Mouse (Mus musculus): ENCODE measurements around the gene Cdh16. TPM values are rescaled to one million over a fixed set of nuclear protein-coding genes. Genes with fewer than 3 reads are reported as not detected.

Gene Cdh16
- polyA plus RNA-seq, 1 experiment from 2014 or later: 0.18 TPM

DNA sequence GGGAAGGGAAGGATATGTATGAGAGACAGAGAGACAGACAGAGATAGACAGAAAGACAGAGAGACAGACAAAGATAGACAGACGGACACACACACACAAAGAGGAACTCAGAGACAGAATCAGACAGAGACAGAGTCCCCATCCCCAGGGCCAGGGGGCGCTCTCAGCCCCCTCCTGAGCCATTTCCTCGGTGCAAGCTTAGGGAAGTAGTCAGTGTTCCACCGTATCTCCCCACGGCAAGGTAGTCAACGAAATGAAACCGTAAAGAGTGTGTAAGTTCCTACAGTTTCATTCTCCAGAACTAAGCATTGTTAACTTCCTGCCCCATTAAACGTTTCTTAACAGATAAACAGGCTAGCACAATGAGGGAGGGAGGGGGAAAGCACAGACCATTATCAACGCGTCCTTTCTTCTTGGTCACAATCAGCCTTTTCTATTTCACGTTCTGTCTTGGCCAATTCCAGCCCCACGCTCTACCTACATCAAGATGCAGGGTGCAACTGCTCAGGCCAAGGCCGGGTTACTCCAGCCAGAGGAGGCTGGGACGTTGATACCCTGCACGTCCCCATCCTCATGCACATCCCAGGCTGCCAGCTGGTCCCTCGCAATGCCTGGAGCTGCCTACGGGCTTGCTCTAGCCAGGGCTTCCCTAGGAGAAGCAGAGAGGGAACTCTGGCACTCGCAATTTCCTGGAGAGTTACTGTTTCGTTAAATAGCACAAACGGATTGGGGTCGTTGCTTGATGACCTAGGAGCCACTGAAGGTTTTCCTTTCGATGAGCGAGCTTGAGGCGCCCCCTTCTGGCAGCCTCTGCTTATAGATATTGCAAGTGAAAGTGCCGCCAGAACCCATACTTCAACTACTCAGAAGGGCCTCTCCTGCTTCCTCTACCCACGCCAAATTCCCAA is 53.5 kb downstream of the Cdh16 start:
- under 1% methylated on average over 26 of the region's 26 CpGs for WGBS (ENCODE audit: insufficient replicate concordance)

DNA sequence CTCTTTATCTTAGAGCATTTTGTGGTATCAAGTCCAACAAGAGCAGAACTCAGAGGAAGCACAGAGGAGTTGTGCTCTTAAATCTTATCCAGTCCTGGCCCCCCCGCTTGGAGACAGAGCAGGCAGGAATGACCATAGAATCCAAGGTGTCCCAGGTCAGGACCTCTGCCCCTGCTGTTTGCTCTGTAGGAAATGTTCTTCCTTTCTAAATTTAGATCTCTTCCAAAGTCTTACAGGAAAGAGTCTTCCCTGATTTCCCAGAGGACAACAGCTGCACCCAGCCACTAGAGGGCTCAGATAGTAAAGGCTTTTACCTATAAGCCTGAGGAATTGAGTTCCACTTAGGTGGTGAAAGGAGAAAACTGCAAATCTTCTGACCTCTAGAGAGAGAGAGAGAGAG is 54.6 kb downstream of the Cdh16 start:
- Histone ChIP-seq H3K36me3 (replicated peaks) (no peaks in the 10 kb centered on the region), H3K4me2 (no peak overlapping the region), H3K4me3 (replicated peaks) (no peak overlapping the region), H3K9ac (no peak overlapping the region), H3K27me3 (0 out of 2 replicates have a peak, but pooled peaks cover 4% of the 10 kb centered on the region), H3K4me1 (replicated peaks) (peaks cover 17% of the 10 kb centered on the region), H3K27ac (replicated peaks) (no peak overlapping the region), H3K9me3 (replicated peaks) (no peaks in the 10 kb centered on the region)
- WGBS (ENCODE audit: insufficient replicate concordance): 50% methylated on average over 1 of the region's 1 CpGs
- ATAC-seq (ENCODE audit: insufficient read depth): no peak

More for the DNA sequence above, 53.5 kb downstream of the Cdh16 start:
- peaks cover 11% of the 10 kb centered on the region for H3K4me1 ChIP-seq (replicated peaks)
- no peaks in the 10 kb centered on the region for H3K9me3 ChIP-seq (replicated peaks)
- H3K9ac ChIP-seq: peak overlapping the region; percentile 12
- peak overlapping the region; percentile 80 for H3K4me2 ChIP-seq
- H3K27ac ChIP-seq (replicated peaks): no peak overlapping the region
- H3K4me3 ChIP-seq (replicated peaks): peak overlapping the region; percentile 55
- 0 out of 2 replicates have a peak, but pooled peaks cover 4% of the 10 kb centered on the region for H3K27me3 ChIP-seq
- no peaks in the 10 kb centered on the region for H3K36me3 ChIP-seq (replicated peaks)
- peak; percentile 56 for ATAC-seq (ENCODE audit: insufficient read depth)

DNA sequence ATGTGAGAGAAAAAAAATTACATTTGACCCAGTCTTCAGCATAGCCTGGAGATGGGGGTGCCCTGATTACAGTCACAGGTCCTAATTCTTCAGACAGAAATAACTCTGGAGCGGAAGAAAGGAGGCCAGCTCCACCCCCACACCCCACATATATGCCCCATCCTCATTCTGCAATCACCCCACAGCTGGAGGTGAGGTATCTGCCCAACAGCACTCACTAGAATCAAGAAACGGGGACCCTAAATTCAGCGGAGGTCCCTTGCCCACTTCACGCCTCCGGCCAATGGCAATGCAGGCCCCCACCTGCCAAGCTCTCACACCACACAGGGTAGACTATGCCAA is 58.8 kb downstream of the Cdh16 start:
- no peak for ATAC-seq (ENCODE audit: insufficient read depth)
- no peak overlapping the region for H3K9ac ChIP-seq
- no peak overlapping the region for H3K4me3 ChIP-seq (replicated peaks)
- H3K36me3 ChIP-seq (replicated peaks): no peaks in the 10 kb centered on the region
- H3K9me3 ChIP-seq (replicated peaks): no peaks in the 10 kb centered on the region
- H3K4me2 ChIP-seq: no peak overlapping the region
- 78% methylated on average over 5 of the region's 5 CpGs for WGBS (ENCODE audit: insufficient replicate concordance)
- no peak overlapping the region for H3K27ac ChIP-seq (replicated peaks)
- no peaks in the 10 kb centered on the region for H3K27me3 ChIP-seq
- H3K4me1 ChIP-seq (replicated peaks): peaks cover 12% of the 10 kb centered on the region; the same call in 1 of the 2 replicates

DNA sequence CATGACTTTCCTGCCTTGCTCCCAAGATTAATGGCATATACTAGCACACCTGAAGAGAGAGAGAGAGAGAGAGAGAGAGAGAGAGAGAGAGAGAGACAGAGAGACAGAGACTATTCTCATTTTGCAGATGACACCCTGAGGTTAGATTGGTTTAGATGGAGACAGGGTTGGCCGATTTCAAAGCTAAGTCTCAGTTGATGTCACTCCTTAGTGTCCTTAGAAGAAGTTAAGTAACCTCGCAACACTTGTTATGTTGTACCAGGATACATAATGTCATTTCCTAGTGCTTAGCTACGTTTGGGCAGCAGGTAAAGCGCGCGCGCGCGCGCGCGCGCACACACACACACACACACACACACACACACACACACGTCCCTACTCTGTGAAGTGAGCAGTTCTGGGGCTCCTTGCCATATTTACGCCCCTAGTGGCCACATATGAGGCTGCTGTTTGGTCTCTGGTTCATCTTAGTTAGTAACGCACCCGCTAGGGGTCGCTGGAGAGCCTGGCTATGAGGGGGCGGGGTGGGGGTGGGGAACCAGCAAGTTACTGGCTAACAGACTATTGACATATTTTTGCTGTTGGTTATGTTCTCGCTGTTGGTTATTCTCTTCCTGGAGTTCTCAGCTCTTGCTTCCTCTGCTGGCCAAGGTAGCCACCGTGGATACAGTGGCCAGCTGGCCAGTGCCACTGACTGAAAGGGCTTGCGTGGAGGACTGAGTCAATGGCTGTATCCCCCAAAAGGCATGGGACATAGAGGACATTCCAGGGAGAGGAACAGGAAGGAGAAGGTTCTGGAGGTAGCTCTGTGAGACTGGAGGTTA is 59.4 kb downstream of the Cdh16 start:
- WGBS (ENCODE audit: insufficient replicate concordance): 9% methylated on average over 22 of the region's 22 CpGs
- Histone ChIP-seq H3K27ac (replicated peaks) (no peak overlapping the region), H3K27me3 (no peaks in the 10 kb centered on the region), H3K9me3 (replicated peaks) (no peaks in the 10 kb centered on the region), H3K9ac (no peak overlapping the region), H3K4me2 (peak overlapping the region; percentile 38), H3K4me1 (replicated peaks) (peaks cover 11% of the 10 kb centered on the region; the same call in 1 of the 2 replicates), H3K36me3 (replicated peaks) (no peaks in the 10 kb centered on the region), H3K4me3 (replicated peaks) (no peak overlapping the region)
- ATAC-seq (ENCODE audit: insufficient read depth): peak; percentile 80

DNA sequence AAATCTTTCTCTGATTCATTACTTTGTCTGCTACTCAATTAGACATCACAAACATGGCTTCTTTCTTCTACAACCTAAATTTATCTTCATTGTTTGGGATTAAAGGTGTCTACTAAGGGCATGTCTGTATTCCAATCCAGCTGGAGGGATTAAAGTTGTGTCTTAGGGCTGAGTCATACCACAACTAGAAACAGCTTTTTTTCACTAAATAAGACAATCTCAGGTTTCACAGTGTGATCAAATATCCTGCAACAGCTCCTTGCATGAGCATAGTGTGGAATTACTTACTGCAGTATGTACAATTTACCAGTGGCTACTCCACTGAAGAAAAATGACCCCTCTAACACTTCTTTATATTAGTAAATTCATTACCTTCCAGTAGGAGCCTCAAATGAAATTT is 63.5 kb downstream of the Cdh16 start:
- Histone ChIP-seq H3K27me3 (no peaks in the 10 kb centered on the region), H3K36me3 (replicated peaks) (no peaks in the 10 kb centered on the region), H3K27ac (replicated peaks) (no peak overlapping the region), H3K4me2 (no peak overlapping the region), H3K9ac (no peak overlapping the region), H3K4me1 (replicated peaks) (peaks cover 8% of the 10 kb centered on the region; the same call in 1 of the 2 replicates), H3K4me3 (replicated peaks) (no peak overlapping the region), H3K9me3 (replicated peaks) (no peaks in the 10 kb centered on the region)
- ATAC-seq (ENCODE audit: insufficient read depth): no peak

DNA sequence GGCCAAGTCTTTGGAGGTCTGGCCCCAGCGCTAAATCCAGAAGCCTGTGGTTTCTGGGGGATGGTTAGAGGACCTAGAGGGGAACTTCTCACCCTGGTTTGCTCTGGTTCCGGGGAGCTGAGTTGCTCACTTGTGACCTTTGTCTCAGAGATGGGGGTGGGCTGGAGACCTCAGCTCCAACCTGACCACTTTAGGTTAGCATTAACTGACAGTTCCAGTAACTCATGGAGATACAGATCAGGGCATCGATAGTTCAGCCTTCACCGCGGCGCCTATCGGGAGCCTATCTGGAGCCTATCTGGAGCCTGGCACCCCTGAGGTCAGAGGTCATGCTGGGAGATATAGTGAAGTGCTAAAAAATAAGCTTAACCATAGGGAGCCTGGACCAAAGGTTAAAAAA is 67.0 kb downstream of the Cdh16 start:
- WGBS (ENCODE audit: insufficient replicate concordance): 41% methylated on average over 7 of the region's 7 CpGs
- Histone ChIP-seq H3K27ac (replicated peaks) (no peak overlapping the region), H3K4me3 (replicated peaks) (no peak overlapping the region), H3K36me3 (replicated peaks) (no peaks in the 10 kb centered on the region), H3K9ac (no peak overlapping the region), H3K4me2 (no peak overlapping the region), H3K4me1 (replicated peaks) (no peaks in the 10 kb centered on the region), H3K27me3 (peaks cover 4% of the 10 kb centered on the region; the same call in 1 of the 2 replicates), H3K9me3 (replicated peaks) (no peaks in the 10 kb centered on the region)
- peak; percentile 40 for ATAC-seq (ENCODE audit: insufficient read depth)

DNA sequence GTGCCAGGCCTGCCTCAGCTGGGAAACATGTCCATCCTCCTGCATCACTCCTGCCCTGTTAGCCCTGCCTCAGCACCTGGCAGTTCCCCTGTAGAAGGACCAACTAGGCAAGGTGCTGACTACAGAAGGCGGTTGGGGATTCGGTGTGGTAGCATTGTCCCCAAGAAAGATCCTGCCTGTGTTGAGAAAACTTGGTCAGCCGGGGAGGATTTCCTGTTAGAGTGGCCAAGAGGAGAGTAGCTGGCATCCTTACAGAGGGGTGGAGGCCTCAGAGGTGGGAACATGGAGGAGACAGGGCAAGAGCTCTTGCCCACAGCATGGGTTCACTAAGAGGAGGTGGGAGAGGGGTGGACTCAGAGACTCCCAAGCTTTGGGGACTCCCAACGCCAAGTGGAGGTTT is 69.0 kb downstream of the Cdh16 start:
- Histone ChIP-seq H3K4me2 (no peak overlapping the region), H3K27ac (replicated peaks) (no peak overlapping the region), H3K4me1 (replicated peaks) (no peaks in the 10 kb centered on the region), H3K9ac (no peak overlapping the region), H3K27me3 (peaks cover 4% of the 10 kb centered on the region; the same call in 1 of the 2 replicates), H3K4me3 (replicated peaks) (no peak overlapping the region), H3K36me3 (replicated peaks) (no peaks in the 10 kb centered on the region), H3K9me3 (replicated peaks) (no peaks in the 10 kb centered on the region)
- WGBS (ENCODE audit: insufficient replicate concordance): 63% methylated on average over 4 of the region's 4 CpGs
- ATAC-seq (ENCODE audit: insufficient read depth): no peak

Other genes starting within 250 kb of the Cdh16 start
- gene Cmtm4, start 228.6 kb downstream of the Cdh16 start, polyA plus RNA-seq (2015; fragmentation: Nextera tagmentation; extraction: Ambion mirVana): 0.38 and 0.64 TPM in 2 replicates
- 10.5 and 11.5 TPM in 2 replicates for gene Dync1li2, start 181.3 kb downstream of the Cdh16 start, polyA plus RNA-seq (2015; fragmentation: Nextera tagmentation; extraction: Ambion mirVana)
- 0.05 TPM in 1 of 2 replicates, not detected in the other for gene Terb1, start 114.5 kb downstream of the Cdh16 start, polyA plus RNA-seq (2015; fragmentation: Nextera tagmentation; extraction: Ambion mirVana)
- gene Nae1, start 89.8 kb downstream of the Cdh16 start, polyA plus RNA-seq (2015; fragmentation: Nextera tagmentation; extraction: Ambion mirVana): 26.7 and 28.7 TPM in 2 replicates
- gene Car7, start 89.7 kb downstream of the Cdh16 start, polyA plus RNA-seq (2015; fragmentation: Nextera tagmentation; extraction: Ambion mirVana): 5.0 and 6.1 TPM in 2 replicates
- gene Pdp2, start 32.9 kb downstream of the Cdh16 start, polyA plus RNA-seq (2015; fragmentation: Nextera tagmentation; extraction: Ambion mirVana): 3.1 and 3.5 TPM in 2 replicates
- 1.7 and 2.2 TPM in 2 replicates for gene Rrad, start 6.9 kb upstream of the Cdh16 start, polyA plus RNA-seq (2015; fragmentation: Nextera tagmentation; extraction: Ambion mirVana)
- 37.5 and 44.3 TPM in 2 replicates for gene Ciao2b, start 17.6 kb upstream of the Cdh16 start, polyA plus RNA-seq (2015; fragmentation: Nextera tagmentation; extraction: Ambion mirVana)
- gene Ces2a, start 109.6 kb upstream of the Cdh16 start, polyA plus RNA-seq (2015; fragmentation: Nextera tagmentation; extraction: Ambion mirVana): 22.7 and 28.4 TPM in 2 replicates
- gene Ces2b, start 207.2 kb upstream of the Cdh16 start, polyA plus RNA-seq (2015; fragmentation: Nextera tagmentation; extraction: Ambion mirVana): 0.16 and 0.32 TPM in 2 replicates
- gene Ces2c, start 222.7 kb upstream of the Cdh16 start, polyA plus RNA-seq (2015; fragmentation: Nextera tagmentation; extraction: Ambion mirVana): 0.21 and 0.29 TPM in 2 replicates